Mouse (Mus musculus): ENCODE results near the gene Sfxn5.

DNA sequence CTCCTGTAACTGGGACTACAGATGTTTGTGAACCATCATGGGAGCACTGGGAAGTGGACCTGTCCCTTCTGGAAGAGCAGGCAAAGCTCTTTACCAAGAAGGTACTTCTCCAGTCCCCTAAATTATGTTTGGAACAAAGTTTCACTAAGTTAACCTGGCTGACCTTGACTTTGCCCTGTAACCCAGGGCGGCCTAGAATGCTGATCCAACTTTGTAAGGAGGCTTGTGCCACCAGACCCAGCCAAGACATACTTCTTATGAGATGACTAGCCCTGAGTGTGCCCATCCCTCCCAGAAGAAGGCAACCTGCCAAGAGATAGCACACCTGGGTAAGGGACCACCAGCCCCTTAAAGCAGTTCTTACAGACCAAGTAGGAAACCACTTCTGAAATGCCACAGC, 25.7 kb upstream of the Sfxn5 start:
- TF ChIP-seq POLR2A (IDR thresholded peaks at IDR 0.05; ENCODE audit: extremely low read depth, insufficient read depth, low read length) (no peak), CTCF (IDR thresholded peaks at IDR 0.05; ENCODE audit: extremely low read depth, insufficient read depth, low read length) (no peak)

All from cortical plate, adult 2 months (tissue).